Mouse (Mus musculus) lung, embryonic 15.5 days (tissue): Measurements from ENCODE around the gene Cmtm4. TPM values are rescaled to one million over a fixed set of nuclear protein-coding genes. Genes with fewer than 3 reads are reported as not detected.

ENCODE experiments used
- ATAC-seq: fragments of 200-750 bp; cut with Nextera tagmentation; 2 replicates; pipeline ENCODE4 v1.8.0; 2017; ENCODE audit warnings: moderate number of reproducible peaks, borderline replicate concordance; ENCODE audit not compliant: low FRiP score, low TSS enrichment; ENCODE audit errors: extremely low read depth
- H3K27ac ChIP-seq: fragments of 300-500 bp; sonication (generic); 2 replicates; pipeline ENCODE4 v1.5.1; 2015; ENCODE audit warnings: moderate library complexity, mild to moderate bottlenecking, inconsistent platforms
- H3K27me3 ChIP-seq: fragments of 300-500 bp; sonication (generic); 2 replicates; pipeline ENCODE4 v1.6.1; 2015; ENCODE audit warnings: inconsistent platforms
- H3K36me3 ChIP-seq: fragments of 300-500 bp; sonication (generic); 2 replicates; pipeline ENCODE4 v1.6.1; 2015; ENCODE audit warnings: inconsistent platforms
- H3K4me1 ChIP-seq: fragments of 300-500 bp; sonication (generic); 2 replicates; pipeline ENCODE4 v1.6.1; 2015; ENCODE audit warnings: inconsistent platforms
- H3K4me2 ChIP-seq: fragments of 300-500 bp; sonication (generic); 2 replicates; pipeline ENCODE4 v1.6.1; 2015; ENCODE audit warnings: inconsistent platforms, mild to moderate bottlenecking, moderate library complexity
- H3K4me3 ChIP-seq: fragments of 300-500 bp; sonication (generic); 2 replicates; pipeline ENCODE4 v1.5.1; 2015; ENCODE audit warnings: mild to moderate bottlenecking, inconsistent platforms
- H3K9ac ChIP-seq: fragments of 300-500 bp; sonication (generic); 2 replicates; pipeline ENCODE4 v1.6.1; 2015; ENCODE audit warnings: inconsistent platforms
- H3K9me3 ChIP-seq: fragments of 300-500 bp; sonication (generic); 2 replicates; pipeline ENCODE4 v1.6.1; 2016; ENCODE audit warnings: inconsistent platforms
- WGBS: fragments of 180-500 bp; shearing (Covaris S2); methylation state at CpG from one replicate; pipeline ENCODE4 v1.1.7; 2015; 5-methylcytosine and 5-hydroxymethylcytosine counted together
- polyA plus RNA-seq: library from polyadenylated mRNA; unstranded; fragments of >200 nt; fragmentation: Nextera tagmentation; extraction: Ambion mirVana; gene quantifications from 2 replicates; pipeline ENCODE4 v1.2.1, GENCODE M21; 2015

Gene Cmtm4
- polyA plus RNA-seq, 1 experiment from 2014 or later: 2.6 TPM

DNA sequence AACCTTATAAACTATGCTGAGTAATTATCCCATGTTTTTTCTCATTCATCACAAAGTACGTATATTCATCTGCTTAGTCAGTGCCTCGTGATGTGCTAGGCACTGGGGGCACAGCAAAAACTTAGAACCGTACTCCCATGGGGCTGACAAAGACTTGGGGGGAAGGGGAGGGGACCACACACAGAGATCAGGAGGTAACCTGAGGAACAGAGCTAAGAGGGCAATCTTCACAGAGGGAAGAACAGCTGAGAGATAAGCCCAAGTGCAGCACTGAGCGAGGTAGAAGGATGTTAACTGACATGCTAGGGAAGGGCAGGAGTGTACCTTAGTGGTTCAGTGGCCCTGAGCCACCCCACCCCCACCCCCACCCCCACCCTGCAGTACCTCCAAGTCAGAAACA lies 8.9 kb downstream of the Cmtm4 start:
- WGBS: 27% methylated on average over 4 of the region's 4 CpGs
- no peaks in the 10 kb centered on the region for H3K36me3 ChIP-seq
- H3K9ac ChIP-seq: no peak overlapping the region
- no peak overlapping the region for H3K27ac ChIP-seq
- H3K9me3 ChIP-seq: no peaks in the 10 kb centered on the region
- H3K27me3 ChIP-seq: no peaks in the 10 kb centered on the region
- no peak overlapping the region for H3K4me3 ChIP-seq
- no peak for ATAC-seq
- H3K4me2 ChIP-seq: no peak overlapping the region
- peaks cover 45% of the 10 kb centered on the region for H3K4me1 ChIP-seq

DNA sequence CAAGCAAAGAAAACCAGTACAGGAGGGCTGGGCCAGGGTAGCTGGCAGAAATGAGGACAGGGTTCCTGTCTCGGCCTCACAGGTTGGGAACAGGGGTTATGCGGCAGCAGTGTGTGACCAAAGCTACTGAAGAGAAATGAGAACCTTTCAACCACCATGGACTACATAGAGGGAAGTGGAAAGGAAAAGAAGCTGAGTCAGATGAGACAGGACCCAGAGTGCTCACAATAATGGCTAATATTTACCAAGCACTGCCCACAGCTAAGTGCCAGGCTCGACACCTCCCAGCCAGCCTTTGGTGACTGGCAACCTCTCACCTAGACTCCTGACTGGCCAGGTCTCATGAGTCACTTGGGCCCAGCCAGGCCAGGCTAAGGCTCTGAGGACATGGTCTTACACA lies 11.6 kb downstream of the Cmtm4 start:
- Histone ChIP-seq H3K27me3 (no peaks in the 10 kb centered on the region), H3K9ac (no peak overlapping the region), H3K36me3 (no peaks in the 10 kb centered on the region), H3K4me1 (peaks cover 45% of the 10 kb centered on the region), H3K4me2 (no peak overlapping the region), H3K27ac (no peak overlapping the region), H3K4me3 (no peak overlapping the region), H3K9me3 (no peaks in the 10 kb centered on the region)
- ATAC-seq: no peak
- WGBS: 70% methylated on average over 3 of the region's 3 CpGs

DNA sequence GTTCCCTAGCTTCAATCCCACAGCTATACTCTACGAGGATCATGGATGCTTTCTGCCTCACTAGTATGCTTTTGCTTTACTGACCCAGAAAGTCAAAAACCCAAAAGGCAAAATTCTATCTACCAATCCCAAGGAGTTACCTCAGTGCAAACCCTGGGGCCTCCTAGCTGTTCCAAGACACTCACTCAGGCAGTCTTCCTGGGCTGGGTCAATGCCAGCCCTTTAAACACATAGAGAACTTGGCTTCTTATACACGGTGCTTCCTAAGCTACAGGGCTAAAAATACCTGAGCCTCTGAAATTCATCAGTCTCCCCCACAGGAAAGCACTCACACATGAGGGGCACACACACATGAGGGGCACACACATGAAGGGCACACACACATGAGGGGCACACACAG lies 12.3 kb downstream of the Cmtm4 start:
- H3K4me3 ChIP-seq: no peak overlapping the region
- no peaks in the 10 kb centered on the region for H3K27me3 ChIP-seq
- 52% methylated on average over 2 of the region's 2 CpGs for WGBS
- ATAC-seq: no peak
- H3K4me1 ChIP-seq: peaks cover 45% of the 10 kb centered on the region
- H3K27ac ChIP-seq: no peak overlapping the region
- no peak overlapping the region for H3K9ac ChIP-seq
- H3K4me2 ChIP-seq: no peak overlapping the region
- H3K9me3 ChIP-seq: no peaks in the 10 kb centered on the region
- H3K36me3 ChIP-seq: no peaks in the 10 kb centered on the region

DNA sequence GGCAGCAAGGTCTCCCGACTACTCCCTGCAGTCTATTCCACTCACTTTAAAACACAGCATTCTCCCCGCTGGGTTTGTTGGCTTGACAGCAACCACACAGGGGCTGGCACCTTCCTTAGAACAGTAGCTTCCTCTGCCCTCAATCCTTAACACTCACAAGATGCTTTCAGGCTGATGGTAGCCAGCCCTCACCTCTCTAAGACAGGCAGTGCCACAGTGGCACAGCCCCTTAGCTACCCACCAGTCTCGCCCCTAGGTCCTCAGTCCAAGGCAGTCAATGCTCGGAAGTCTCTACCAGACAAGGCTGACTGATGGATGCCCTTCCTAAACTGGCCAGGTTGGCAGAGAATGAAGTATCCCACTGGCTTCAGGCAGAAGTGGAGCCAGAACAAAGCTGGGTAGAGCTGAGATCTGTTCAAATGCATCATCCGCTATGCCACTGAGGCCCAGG lies 14.6 kb downstream of the Cmtm4 start:
- H3K9ac ChIP-seq: no peak overlapping the region
- peaks cover 27% of the 10 kb centered on the region for H3K4me1 ChIP-seq
- no peak overlapping the region for H3K4me3 ChIP-seq
- no peak overlapping the region for H3K4me2 ChIP-seq
- 78% methylated on average over 5 of the region's 5 CpGs for WGBS
- no peak for ATAC-seq
- H3K27ac ChIP-seq: no peak overlapping the region
- no peaks in the 10 kb centered on the region for H3K27me3 ChIP-seq
- no peaks in the 10 kb centered on the region for H3K9me3 ChIP-seq
- H3K36me3 ChIP-seq: no peaks in the 10 kb centered on the region

DNA sequence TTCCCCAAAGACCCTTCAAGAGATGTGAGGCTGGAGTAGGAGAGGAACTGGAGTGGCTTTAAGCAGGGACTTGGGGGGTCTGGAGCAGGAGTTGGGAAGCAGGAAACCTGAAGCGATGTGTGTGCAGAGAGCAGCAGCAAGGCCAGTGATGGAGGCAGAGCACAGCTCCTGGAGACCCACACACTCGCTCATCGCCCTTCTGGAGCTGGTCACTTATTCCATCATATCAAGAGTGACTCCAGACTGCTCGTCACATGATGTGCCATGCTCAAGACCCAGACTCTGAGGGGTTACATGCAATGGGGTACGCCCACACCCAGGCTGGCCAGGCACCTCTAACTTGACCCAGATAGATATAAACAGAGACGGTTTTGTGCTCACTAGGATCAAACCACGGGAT lies 15.3 kb downstream of the Cmtm4 start:
- no peaks in the 10 kb centered on the region for H3K36me3 ChIP-seq
- no peak overlapping the region for H3K27ac ChIP-seq
- H3K4me3 ChIP-seq: no peak overlapping the region
- H3K9me3 ChIP-seq: no peaks in the 10 kb centered on the region
- H3K4me2 ChIP-seq: no peak overlapping the region
- WGBS: 76% methylated on average over 7 of the region's 7 CpGs
- no peak for ATAC-seq
- H3K27me3 ChIP-seq: no peaks in the 10 kb centered on the region
- H3K4me1 ChIP-seq: peaks cover 32% of the 10 kb centered on the region
- no peak overlapping the region for H3K9ac ChIP-seq

DNA sequence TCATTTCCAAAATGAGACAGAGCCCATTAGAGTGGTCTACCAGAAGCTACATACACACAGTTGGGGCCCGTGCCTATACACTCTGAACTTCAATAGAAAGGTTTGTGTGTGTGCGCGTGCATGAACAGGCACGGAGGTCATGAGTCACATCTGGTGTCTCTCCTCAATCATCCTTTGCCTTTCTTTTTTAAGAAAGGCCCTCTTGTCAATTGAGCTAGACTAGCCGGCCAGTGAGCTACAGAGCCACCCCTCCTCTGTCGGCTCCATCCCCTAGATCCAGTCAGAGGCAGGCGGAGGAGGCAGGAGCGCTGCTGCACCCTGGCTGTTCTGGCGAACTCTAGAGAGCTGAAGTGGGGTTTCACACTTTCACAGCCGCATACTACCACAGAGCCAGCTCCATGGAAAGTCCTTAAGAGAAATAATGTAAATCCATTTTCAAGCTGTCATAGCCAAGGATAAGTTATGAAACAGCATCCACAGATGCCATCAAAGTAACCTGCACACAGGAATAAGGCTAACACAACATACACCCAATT lies 16.2 kb downstream of the Cmtm4 start:
- no peak for ATAC-seq

DNA sequence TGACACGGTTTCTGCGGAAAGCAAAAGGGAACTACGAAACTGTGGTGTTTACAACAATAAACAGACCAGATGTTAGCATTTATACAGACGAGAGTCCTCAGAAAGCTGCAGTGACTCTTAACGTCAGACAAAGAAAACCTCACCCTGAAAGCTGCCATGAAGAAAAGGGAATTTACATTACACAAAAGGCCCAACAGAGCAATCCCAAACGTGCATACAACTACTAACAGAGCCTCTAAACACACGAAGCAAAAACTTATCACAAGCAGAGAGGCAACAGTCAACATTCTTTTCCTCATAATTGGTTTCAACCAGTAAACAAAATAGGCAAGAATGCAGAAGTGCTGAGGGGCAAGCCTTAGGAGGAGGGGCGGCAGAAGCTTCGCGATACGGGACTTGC lies 18.9 kb downstream of the Cmtm4 start:
- Histone ChIP-seq H3K4me1 (peaks cover 20% of the 10 kb centered on the region), H3K9ac (no peak overlapping the region), H3K27me3 (no peaks in the 10 kb centered on the region), H3K4me2 (no peak overlapping the region), H3K9me3 (no peaks in the 10 kb centered on the region), H3K4me3 (no peak overlapping the region), H3K36me3 (no peaks in the 10 kb centered on the region), H3K27ac (no peak overlapping the region)
- 51% methylated on average over 11 of the region's 11 CpGs for WGBS
- ATAC-seq: no peak

More for the DNA sequence above, 16.2 kb downstream of the Cmtm4 start:
- Histone ChIP-seq H3K4me2 (no peak overlapping the region), H3K27me3 (no peaks in the 10 kb centered on the region), H3K9me3 (no peaks in the 10 kb centered on the region), H3K4me3 (no peak overlapping the region), H3K9ac (no peak overlapping the region), H3K27ac (no peak overlapping the region), H3K36me3 (no peaks in the 10 kb centered on the region), H3K4me1 (peaks cover 37% of the 10 kb centered on the region)
- WGBS: 63% methylated on average over 10 of the region's 10 CpGs

DNA sequence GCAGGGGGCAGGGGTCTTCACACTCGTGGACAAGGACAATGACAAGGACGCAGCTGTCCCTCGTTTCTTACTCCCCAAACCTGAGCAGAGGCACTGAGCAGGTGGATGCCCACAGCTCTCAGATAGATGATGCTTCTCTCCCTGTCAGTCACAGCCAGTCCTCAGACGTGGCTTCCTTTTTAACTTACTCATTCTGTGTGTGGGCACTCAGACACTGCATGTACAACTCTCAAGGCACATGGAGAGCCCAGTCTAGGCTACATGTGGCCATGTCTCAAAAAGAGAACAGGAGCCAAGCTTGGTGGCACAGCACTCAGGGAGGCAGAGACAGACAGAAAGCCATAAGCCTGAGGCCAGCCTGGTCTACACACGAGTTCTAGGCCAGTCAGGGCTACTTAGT lies 19.6 kb downstream of the Cmtm4 start:
- Histone ChIP-seq H3K36me3 (no peaks in the 10 kb centered on the region), H3K4me2 (no peak overlapping the region), H3K4me3 (no peak overlapping the region), H3K27ac (peak overlapping the region; percentile 56; the same call in 1 of the 2 replicates), H3K4me1 (peaks cover 20% of the 10 kb centered on the region), H3K27me3 (no peaks in the 10 kb centered on the region), H3K9ac (no peak overlapping the region), H3K9me3 (no peaks in the 10 kb centered on the region)
- no peak for ATAC-seq
- 69% methylated on average over 5 of the region's 5 CpGs for WGBS

DNA sequence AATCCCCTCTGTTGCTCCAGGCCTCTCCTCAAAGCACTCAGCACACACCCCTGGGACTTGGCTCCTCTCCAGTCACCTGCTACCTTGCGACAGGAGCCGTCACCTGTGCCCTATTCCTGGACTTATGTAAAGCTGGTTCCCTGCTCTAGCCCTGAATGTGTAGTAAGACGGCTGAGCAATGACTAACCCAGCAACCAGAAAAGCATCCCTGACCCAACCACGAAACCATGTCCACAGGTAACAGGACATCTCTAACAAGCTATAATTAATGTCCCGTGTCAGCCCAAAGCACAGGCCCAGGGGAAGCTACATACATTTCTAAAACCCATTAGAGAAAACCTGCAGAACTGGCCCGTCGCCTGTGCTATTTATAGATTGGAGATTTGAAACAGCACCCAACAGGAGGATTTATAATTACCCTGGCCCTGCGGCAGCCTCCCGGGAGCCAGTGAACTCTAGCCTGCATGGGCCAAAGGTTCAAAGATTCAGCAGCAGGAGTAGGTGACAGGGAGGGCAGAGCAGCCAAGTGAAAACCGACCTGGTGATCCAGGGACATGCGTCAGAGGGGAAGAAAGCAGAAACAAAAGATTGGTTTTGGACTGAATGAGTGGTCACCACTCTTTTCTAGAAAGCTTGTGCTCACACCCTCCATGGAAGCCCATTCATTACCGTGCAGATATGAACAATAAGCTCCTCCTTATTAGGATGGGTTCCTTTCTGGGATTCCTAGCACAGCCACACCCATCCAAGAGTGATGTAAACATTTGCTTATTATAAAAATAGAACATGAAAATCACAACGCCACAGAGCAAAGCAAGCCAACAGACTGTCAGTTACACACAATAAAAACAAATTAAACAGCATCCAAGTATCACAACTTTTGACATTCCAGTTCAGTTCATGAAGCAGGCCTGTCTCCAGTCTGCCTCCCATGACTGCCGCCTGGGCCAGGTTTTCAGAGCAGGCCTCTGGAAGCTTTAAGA lies 20.5 kb downstream of the Cmtm4 start:
- WGBS: 25% methylated on average over 14 of the region's 14 CpGs
- H3K27me3 ChIP-seq: no peaks in the 10 kb centered on the region
- ATAC-seq: peak; percentile 27; the same call in 1 of the 2 replicates

DNA sequence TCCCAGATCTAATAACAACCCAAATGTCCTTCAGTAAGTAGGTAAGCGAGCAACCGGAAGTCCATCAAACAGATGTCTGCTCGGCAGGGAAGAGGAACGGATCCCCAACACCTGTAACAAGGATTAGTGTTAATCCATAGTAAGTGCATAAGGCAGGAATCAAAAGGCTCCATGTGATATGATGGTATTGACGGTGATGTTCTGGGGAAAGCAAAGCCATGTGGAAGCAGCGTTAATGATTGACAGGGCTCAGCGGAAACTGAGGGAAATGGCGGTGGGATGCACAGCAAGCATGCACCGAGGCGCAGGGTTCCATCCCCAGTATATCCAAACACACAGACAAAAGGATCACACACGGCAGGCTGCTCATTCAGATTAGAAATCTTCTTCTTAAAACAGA lies 21.3 kb downstream of the Cmtm4 start:
- no peaks in the 10 kb centered on the region for H3K9me3 ChIP-seq
- ATAC-seq: no peak
- no peaks in the 10 kb centered on the region for H3K27me3 ChIP-seq
- H3K4me1 ChIP-seq: peaks cover 23% of the 10 kb centered on the region
- H3K4me2 ChIP-seq: no peak overlapping the region
- H3K4me3 ChIP-seq: no peak overlapping the region
- no peaks in the 10 kb centered on the region for H3K36me3 ChIP-seq
- 63% methylated on average over 11 of the region's 11 CpGs for WGBS
- H3K9ac ChIP-seq: no peak overlapping the region
- H3K27ac ChIP-seq: no peak overlapping the region

More for the DNA sequence above, 20.5 kb downstream of the Cmtm4 start:
- Histone ChIP-seq H3K9ac (no peak overlapping the region), H3K36me3 (no peaks in the 10 kb centered on the region), H3K9me3 (no peaks in the 10 kb centered on the region), H3K27ac (peak overlapping the region; percentile 56), H3K4me2 (peak overlapping the region; percentile 12; the same call in 1 of the 2 replicates), H3K4me3 (no peak overlapping the region), H3K4me1 (peaks cover 20% of the 10 kb centered on the region)

DNA sequence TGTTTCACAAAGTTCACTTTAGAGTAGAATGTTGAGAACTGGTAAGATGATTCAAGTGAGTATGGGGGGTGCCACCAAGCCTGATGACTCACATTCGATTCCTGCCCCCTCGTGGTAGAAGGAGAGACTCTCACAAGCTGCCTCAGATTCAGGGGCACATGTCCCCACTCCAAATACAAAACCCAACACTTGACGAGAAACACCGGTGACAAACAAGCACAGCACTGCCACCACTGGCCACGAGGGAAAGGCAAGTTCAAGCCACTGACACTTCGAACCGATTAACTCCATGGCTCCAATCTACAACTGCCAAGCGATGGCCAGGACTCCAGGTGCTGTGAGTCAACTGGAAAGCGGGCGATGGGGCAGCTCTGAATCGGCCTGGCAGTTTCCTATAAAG lies 21.8 kb downstream of the Cmtm4 start:
- Histone ChIP-seq H3K4me1 (peaks cover 23% of the 10 kb centered on the region), H3K9me3 (no peaks in the 10 kb centered on the region), H3K27me3 (no peaks in the 10 kb centered on the region), H3K4me3 (no peak overlapping the region), H3K27ac (no peak overlapping the region), H3K9ac (no peak overlapping the region), H3K4me2 (no peak overlapping the region), H3K36me3 (no peaks in the 10 kb centered on the region)
- WGBS: 76% methylated on average over 11 of the region's 11 CpGs
- ATAC-seq: no peak

DNA sequence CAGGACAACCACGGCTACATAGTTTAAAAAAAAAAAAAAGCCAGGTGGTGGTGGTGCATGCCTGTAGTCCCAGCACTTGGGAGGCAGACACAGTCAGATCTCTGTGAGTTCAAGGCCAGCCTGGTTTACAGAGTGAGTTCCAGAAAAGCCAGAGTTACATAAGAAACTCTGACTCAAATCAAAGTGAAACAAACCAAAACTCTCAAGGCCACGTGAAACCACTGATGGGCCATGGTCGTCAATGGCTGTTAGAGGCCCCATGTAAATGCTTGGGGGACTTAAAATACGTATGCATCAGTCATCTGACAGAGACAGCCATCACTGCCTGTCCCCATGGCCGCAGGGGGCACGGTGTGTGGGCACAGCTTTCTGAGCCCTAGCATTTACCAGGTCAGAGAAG lies 24.5 kb downstream of the Cmtm4 start:
- Histone ChIP-seq H3K9me3 (no peaks in the 10 kb centered on the region), H3K27me3 (no peaks in the 10 kb centered on the region), H3K36me3 (no peaks in the 10 kb centered on the region), H3K9ac (no peak overlapping the region), H3K4me3 (no peak overlapping the region), H3K27ac (no peak overlapping the region), H3K4me1 (peaks cover 21% of the 10 kb centered on the region), H3K4me2 (no peak overlapping the region)
- ATAC-seq: no peak
- 90% methylated on average over 6 of the region's 6 CpGs for WGBS
